Mouse (Mus musculus): ENCODE measurements around the gene Slc38a2. TPM values are rescaled to one million over a fixed set of nuclear protein-coding genes. Genes with fewer than 3 reads are reported as not detected.

The Slc38a2 gene
- total RNA-seq, 4 experiments from 2014 or later: 71.8 to 103 (median 85.4) TPM

GRCm38 (mm10) chr15:96696486-96697284, 2.8 kb downstream of the Slc38a2 start:
- DNase-seq (ENCODE audit: low spot score in 2 of 2): no peak

GRCm38 (mm10) chr15:96695455-96696421, 3.8 kb downstream of the Slc38a2 start:
- DNase-seq (ENCODE audit: low spot score in 2 of 2): no peak

GRCm38 (mm10) chr15:96694988-96695387, 4.5 kb downstream of the Slc38a2 start:
- no peak for DNase-seq (ENCODE audit: low spot score in 2 of 2)

GRCm38 (mm10) chr15:96693688-96694087, 5.8 kb downstream of the Slc38a2 start:
- DNase-seq (ENCODE audit: low spot score in 2 of 2): peak in 1 of 2 experiments; percentile 34

GRCm38 (mm10) chr15:96692401-96692800, 7.1 kb downstream of the Slc38a2 start:
- DNase-seq (ENCODE audit: low spot score in 2 of 2): no peak

GRCm38 (mm10) chr15:96691381-96691780, 8.1 kb downstream of the Slc38a2 start:
- DNase-seq (ENCODE audit: low spot score in 2 of 2): no peak

- no peak for DNase-seq (ENCODE audit: low spot score in 2 of 2)
These were observed 8.7 kb downstream of the Slc38a2 start for GRCm38 (mm10) chr15:96690829-96691228.

- DNase-seq (ENCODE audit: low spot score in 2 of 2): no peak
These were observed 9.6 kb downstream of the Slc38a2 start for GRCm38 (mm10) chr15:96689919-96690318.

- no peak for DNase-seq (ENCODE audit: low spot score in 2 of 2)
These were observed 10.7 kb downstream of the Slc38a2 start for GRCm38 (mm10) chr15:96688784-96689318.

GRCm38 (mm10) chr15:96688036-96688435, 11.5 kb downstream of the Slc38a2 start:
- DNase-seq (ENCODE audit: low spot score in 2 of 2): no peak

GRCm38 (mm10) chr15:96687366-96687765, 12.2 kb downstream of the Slc38a2 start:
- no peak for DNase-seq (ENCODE audit: low spot score in 2 of 2)

- DNase-seq (ENCODE audit: low spot score in 2 of 2): no peak
These were observed 13.1 kb downstream of the Slc38a2 start for GRCm38 (mm10) chr15:96686201-96687159.

- DNase-seq (ENCODE audit: low spot score in 2 of 2): no peak
These were observed 14.3 kb downstream of the Slc38a2 start for GRCm38 (mm10) chr15:96685273-96685672.

GRCm38 (mm10) chr15:96684132-96684830, 15.2 kb downstream of the Slc38a2 start:
- DNase-seq (ENCODE audit: low spot score in 2 of 2): no peak

GRCm38 (mm10) chr15:96678871-96679773, 20.4 kb downstream of the Slc38a2 start:
- DNase-seq (ENCODE audit: low spot score in 2 of 2): no peak

- no peak for DNase-seq (ENCODE audit: low spot score in 2 of 2)
These were observed 23.0 kb downstream of the Slc38a2 start for GRCm38 (mm10) chr15:96676518-96676917.

GRCm38 (mm10) chr15:96675744-96676143, 23.8 kb downstream of the Slc38a2 start:
- DNase-seq (ENCODE audit: low spot score in 2 of 2): no peak

- no peak for DNase-seq (ENCODE audit: low spot score in 2 of 2)
These were observed 24.5 kb downstream of the Slc38a2 start for GRCm38 (mm10) chr15:96675055-96675454.

GRCm38 (mm10) chr15:96674089-96674488, 25.4 kb downstream of the Slc38a2 start:
- no peak for DNase-seq (ENCODE audit: low spot score in 2 of 2)
